Mouse (Mus musculus): ENCODE measurements around the gene Lman1l. TPM values are rescaled to one million over a fixed set of nuclear protein-coding genes. Genes with fewer than 3 reads are reported as not detected.
A peak's percentile ranks its signal among the peaks of the same experiment; 100 is the strongest.

The Lman1l gene
- polyA plus RNA-seq, 1 experiment: 0.09 TPM

GRCm38 (mm10) chr9:57593454-57594173 lies 27.0 kb downstream of the Lman1l start:
- H3K4me3 ChIP-seq (ENCODE audit: extremely low read depth, insufficient read depth, insufficient read length): no peak overlapping the region
- TF ChIP-seq CTCF (IDR thresholded peaks at IDR 0.05; ENCODE audit: extremely low read depth, insufficient read depth, insufficient read length, insufficient replicate concordance) (no peak), POLR2A (IDR thresholded peaks at IDR 0.05; ENCODE audit: low read depth, low read length) (no peak)
- no peak overlapping the region for H3K27ac ChIP-seq (ENCODE audit: insufficient read depth, low read length)
- H3K4me1 ChIP-seq (ENCODE audit: control insufficient read depth, insufficient read depth, insufficient read length): peaks cover 5% of the 10 kb centered on the region; the same call in 1 of the 2 replicates
- DNase-seq (ENCODE audit: low read depth in 1 of 2, low spot score in 2 of 2): no peak
- no peaks in the 10 kb centered on the region for H3K27me3 ChIP-seq (ENCODE audit: control insufficient read depth, insufficient read depth, low read length)
- WGBS: 83% methylated on average over 12 of the region's 12 CpGs
- peaks cover 30% of the 10 kb centered on the region for H3K36me3 ChIP-seq (ENCODE audit: control insufficient read depth, insufficient read depth, low read length)

GRCm38 (mm10) chr9:57590726-57591125 lies 29.8 kb downstream of the Lman1l start:
- Histone ChIP-seq H3K4me1 (ENCODE audit: control insufficient read depth, insufficient read depth, insufficient read length) (peaks cover 5% of the 10 kb centered on the region; the same call in 1 of the 2 replicates), H3K36me3 (ENCODE audit: control insufficient read depth, insufficient read depth, low read length) (peaks cover 36% of the 10 kb centered on the region), H3K27me3 (ENCODE audit: control insufficient read depth, insufficient read depth, low read length) (no peaks in the 10 kb centered on the region), H3K4me3 (ENCODE audit: extremely low read depth, insufficient read depth, insufficient read length) (no peak overlapping the region), H3K27ac (ENCODE audit: insufficient read depth, low read length) (no peak overlapping the region)
- WGBS: 72% methylated on average over 5 of the region's 5 CpGs
- TF ChIP-seq CTCF (IDR thresholded peaks at IDR 0.05; ENCODE audit: extremely low read depth, insufficient read depth, insufficient read length, insufficient replicate concordance) (no peak), POLR2A (IDR thresholded peaks at IDR 0.05; ENCODE audit: low read depth, low read length) (no peak)
- no peak for DNase-seq (ENCODE audit: low read depth in 1 of 2, low spot score in 2 of 2)

DNA sequence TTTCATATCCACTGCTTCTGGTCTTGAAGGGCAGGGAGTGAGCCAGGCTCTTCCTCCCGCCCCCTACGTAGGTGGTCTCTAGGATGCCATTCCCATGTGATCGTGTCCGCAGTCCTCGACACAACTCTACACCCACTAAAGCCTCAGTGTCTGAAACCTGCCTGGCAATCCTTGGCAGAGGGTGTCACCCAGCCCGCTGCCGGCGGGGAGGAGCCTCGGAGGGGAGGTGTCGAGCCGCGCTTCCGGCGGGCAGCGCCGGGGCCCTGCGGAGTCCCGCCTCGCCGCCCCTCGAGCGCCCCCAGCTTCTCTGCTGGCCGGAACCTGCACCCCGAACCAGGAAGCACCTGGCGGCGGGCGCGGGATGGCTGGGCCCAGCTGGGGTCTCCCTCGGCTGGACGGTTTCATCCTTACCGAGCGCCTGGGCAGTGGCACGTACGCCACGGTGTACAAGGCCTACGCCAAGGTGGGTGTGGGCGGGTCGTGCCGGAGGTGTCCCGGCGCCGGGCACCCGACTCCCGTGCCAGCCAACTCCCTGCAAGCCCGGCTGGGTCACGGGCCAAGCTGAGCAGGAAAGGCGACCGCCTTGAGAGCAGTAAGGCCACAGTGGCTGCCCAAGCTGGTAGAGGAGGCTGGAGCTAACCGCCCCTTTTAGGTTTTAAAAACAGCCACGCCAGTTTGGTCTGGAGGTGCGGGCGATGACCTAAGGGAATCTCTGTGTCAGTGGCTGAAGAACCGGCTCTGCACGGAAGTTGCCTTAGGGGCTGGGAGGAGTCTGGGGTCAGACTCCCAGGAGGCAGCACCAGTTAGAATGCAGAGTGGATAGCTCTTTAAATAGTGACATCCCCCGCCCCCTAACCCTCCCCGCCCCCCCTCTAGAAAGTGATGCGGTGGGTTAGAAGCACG lies 31.1 kb downstream of the Lman1l start, which contains the start of gene Ulk3:
Gene Ulk3, plus strand, starts transcription at position 229 of the 903 bp plus-strand sequence.
- Histone ChIP-seq H3K36me3 (ENCODE audit: control insufficient read depth, insufficient read depth, low read length) (peaks cover 29% of the 10 kb centered on the region), H3K4me3 (ENCODE audit: extremely low read depth, insufficient read depth, insufficient read length) (peak within 1 kb of the TSS; percentile 82), H3K4me1 (ENCODE audit: control insufficient read depth, insufficient read depth, insufficient read length) (peaks cover 5% of the 10 kb centered on the region; the same call in 1 of the 2 replicates), H3K27me3 (ENCODE audit: control insufficient read depth, insufficient read depth, low read length) (no peaks in the 10 kb centered on the region), H3K27ac (ENCODE audit: insufficient read depth, low read length) (peak within 1 kb of the TSS; percentile 89)
- peak; percentile 33 to 87 for DNase-seq (ENCODE audit: low read depth in 1 of 2, low spot score in 2 of 2)
- under 1% methylated on average over 52 of the region's 58 CpGs for WGBS
- TF ChIP-seq CTCF (IDR thresholded peaks at IDR 0.05; ENCODE audit: extremely low read depth, insufficient read depth, insufficient read length, insufficient replicate concordance) (0 out of 2 replicates have a peak, but pooled peaks have one; percentile 17), POLR2A (IDR thresholded peaks at IDR 0.05; ENCODE audit: low read depth, low read length) (peak; percentile 41; the same call in 1 of the 2 replicates)

DNA sequence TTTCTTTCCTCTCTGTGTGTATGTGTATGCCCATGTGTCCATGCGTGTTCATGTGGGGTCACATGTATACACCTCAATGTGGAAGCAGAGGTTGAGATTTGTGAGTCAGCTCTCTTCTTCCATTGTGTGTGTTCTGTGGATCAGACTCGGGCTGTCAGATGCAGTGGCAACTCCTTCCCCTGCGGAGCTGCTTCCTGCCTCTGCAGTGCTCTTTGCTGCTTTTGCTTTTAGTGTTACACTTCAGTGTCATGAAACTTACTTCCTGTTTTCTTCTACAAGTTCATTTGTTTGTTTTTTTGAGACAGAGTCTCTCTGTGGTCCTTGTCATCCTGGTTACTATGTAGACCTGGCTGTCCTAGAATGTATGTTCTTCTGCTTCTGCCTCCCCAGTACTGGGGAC lies 35.6 kb downstream of the Lman1l start:
- peaks cover 39% of the 10 kb centered on the region for H3K36me3 ChIP-seq (ENCODE audit: control insufficient read depth, insufficient read depth, low read length)

DNA sequence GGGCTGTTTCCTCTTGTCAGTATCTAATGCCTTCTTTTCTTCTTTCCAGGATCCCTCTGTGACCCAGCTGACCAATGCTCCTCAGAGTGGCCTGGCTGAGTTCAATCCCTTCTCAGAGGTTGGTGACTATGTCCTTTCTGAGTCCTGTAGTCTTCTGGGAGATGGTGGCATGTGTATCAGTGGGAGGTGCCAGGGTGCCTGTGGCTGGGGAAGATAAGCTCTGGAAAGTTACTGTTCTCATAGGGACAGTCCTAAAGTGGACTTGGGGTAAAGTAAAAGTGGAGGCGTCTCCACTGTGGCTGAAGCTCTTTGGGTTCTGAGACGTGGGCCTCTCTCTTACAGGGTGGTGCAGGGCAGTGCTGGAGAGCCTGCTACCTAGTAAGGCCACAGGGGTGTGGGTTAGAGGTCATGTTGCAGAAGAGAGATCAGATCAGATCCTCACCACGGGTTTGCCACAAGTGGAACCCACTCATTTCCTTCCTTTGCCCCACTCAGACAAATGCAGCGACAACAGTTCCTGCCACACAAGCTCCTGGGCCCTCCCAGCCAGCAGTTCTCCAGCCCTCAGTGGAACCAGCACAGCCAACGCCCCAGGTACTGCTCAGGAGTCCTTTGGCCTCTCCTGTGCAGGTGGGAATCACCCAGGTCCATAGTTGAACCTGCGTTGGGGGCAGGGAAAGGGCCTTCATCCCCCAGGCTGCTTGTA lies 43.3 kb downstream of the Lman1l start:
- Histone ChIP-seq H3K27ac (ENCODE audit: insufficient read depth, low read length) (no peak overlapping the region; the same call in 1 of the 2 replicates), H3K4me3 (ENCODE audit: extremely low read depth, insufficient read depth, insufficient read length) (no peak overlapping the region), H3K36me3 (ENCODE audit: control insufficient read depth, insufficient read depth, low read length) (peaks cover 37% of the 10 kb centered on the region), H3K4me1 (ENCODE audit: control insufficient read depth, insufficient read depth, insufficient read length) (no peaks in the 10 kb centered on the region), H3K27me3 (ENCODE audit: control insufficient read depth, insufficient read depth, low read length) (no peaks in the 10 kb centered on the region)
- 35% methylated on average over 6 of the region's 6 CpGs for WGBS
- DNase-seq (ENCODE audit: low read depth in 1 of 2, low spot score in 2 of 2): no peak
- no peak for TF ChIP-seq POLR2A (IDR thresholded peaks at IDR 0.05; ENCODE audit: low read depth, low read length)
- TF ChIP-seq CTCF (IDR thresholded peaks at IDR 0.05; ENCODE audit: extremely low read depth, insufficient read depth, insufficient read length, insufficient replicate concordance): no peak

More for the DNA sequence above, 35.6 kb downstream of the Lman1l start:
- 63% methylated on average over 3 of the region's 3 CpGs for WGBS
- H3K4me1 ChIP-seq (ENCODE audit: control insufficient read depth, insufficient read depth, insufficient read length): peaks cover 5% of the 10 kb centered on the region; the same call in 1 of the 2 replicates
- no peak overlapping the region for H3K4me3 ChIP-seq (ENCODE audit: extremely low read depth, insufficient read depth, insufficient read length)
- TF ChIP-seq CTCF (IDR thresholded peaks at IDR 0.05; ENCODE audit: extremely low read depth, insufficient read depth, insufficient read length, insufficient replicate concordance) (no peak), POLR2A (IDR thresholded peaks at IDR 0.05; ENCODE audit: low read depth, low read length) (no peak)
- no peak for DNase-seq (ENCODE audit: low read depth in 1 of 2, low spot score in 2 of 2)
- no peak overlapping the region for H3K27ac ChIP-seq (ENCODE audit: insufficient read depth, low read length)
- no peaks in the 10 kb centered on the region for H3K27me3 ChIP-seq (ENCODE audit: control insufficient read depth, insufficient read depth, low read length)

- Histone ChIP-seq H3K27ac (ENCODE audit: insufficient read depth, low read length) (no peak overlapping the region), H3K36me3 (ENCODE audit: control insufficient read depth, insufficient read depth, low read length) (peaks cover 22% of the 10 kb centered on the region), H3K4me3 (ENCODE audit: extremely low read depth, insufficient read depth, insufficient read length) (no peak overlapping the region), H3K27me3 (ENCODE audit: control insufficient read depth, insufficient read depth, low read length) (no peaks in the 10 kb centered on the region), H3K4me1 (ENCODE audit: control insufficient read depth, insufficient read depth, insufficient read length) (no peaks in the 10 kb centered on the region)
- no peak for TF ChIP-seq CTCF (IDR thresholded peaks at IDR 0.05; ENCODE audit: extremely low read depth, insufficient read depth, insufficient read length, insufficient replicate concordance)
- TF ChIP-seq POLR2A (IDR thresholded peaks at IDR 0.05; ENCODE audit: low read depth, low read length): no peak
- 87% methylated on average over 3 of the region's 3 CpGs for WGBS
- DNase-seq (ENCODE audit: low read depth in 1 of 2, low spot score in 2 of 2): no peak
Measured at GRCm38 (mm10) chr9:57575577-57575976, 45.0 kb downstream of the Lman1l start.
